Mouse (Mus musculus): ENCODE measurements around the gene Tmem232. TPM values are rescaled to one million over a fixed set of nuclear protein-coding genes. Genes with fewer than 3 reads are reported as not detected.

The Tmem232 gene
- not detected in 2 replicates for polyA plus RNA-seq (2016; fragmentation: Nextera tagmentation; extraction: Ambion mirVana)

GRCm38 (mm10) chr17:65540441-65541272, at the start of gene Tmem232:
Gene Tmem232 (minus strand): TSS chr17:65540782.
- H3K9me3 ChIP-seq: no peaks in the 10 kb centered on the region
- H3K4me3 ChIP-seq: peak within 1 kb of the TSS; percentile 53
- 17% methylated on average over 26 of the region's 26 CpGs for WGBS
- H3K36me3 ChIP-seq (replicated peaks): no peaks in the 10 kb centered on the region
- H3K27ac ChIP-seq (replicated peaks): no peak within 1 kb of the TSS
- peaks cover 11% of the 10 kb centered on the region; the same call in 1 of the 2 replicates for H3K27me3 ChIP-seq (replicated peaks; ENCODE audit: low read depth, poor library complexity, severe bottlenecking)
- H3K4me1 ChIP-seq: 0 out of 2 replicates have a peak, but pooled peaks cover 5% of the 10 kb centered on the region
- peak; percentile 52 for DNase-seq (ENCODE audit: low spot score)

- 95% methylated on average over 3 of the region's 3 CpGs for WGBS
- H3K9me3 ChIP-seq: no peaks in the 10 kb centered on the region
- no peak overlapping the region for H3K4me3 ChIP-seq
- H3K4me1 ChIP-seq: no peaks in the 10 kb centered on the region
- H3K27ac ChIP-seq (replicated peaks): no peak overlapping the region
- no peak for DNase-seq (ENCODE audit: low spot score)
- no peaks in the 10 kb centered on the region for H3K27me3 ChIP-seq (replicated peaks; ENCODE audit: low read depth, poor library complexity, severe bottlenecking)
- peaks cover 49% of the 10 kb centered on the region for H3K36me3 ChIP-seq (replicated peaks)
Measured at GRCm38 (mm10) chr17:65586892-65587291, 46.3 kb upstream of the Tmem232 start.

GRCm38 (mm10) chr17:65581440-65581839, 40.9 kb upstream of the Tmem232 start:
- H3K27ac ChIP-seq (replicated peaks): no peak overlapping the region
- peaks cover 49% of the 10 kb centered on the region for H3K36me3 ChIP-seq (replicated peaks)
- WGBS: 94% methylated on average over 5 of the region's 5 CpGs
- no peaks in the 10 kb centered on the region for H3K4me1 ChIP-seq
- no peaks in the 10 kb centered on the region for H3K27me3 ChIP-seq (replicated peaks; ENCODE audit: low read depth, poor library complexity, severe bottlenecking)
- H3K9me3 ChIP-seq: no peaks in the 10 kb centered on the region
- DNase-seq (ENCODE audit: low spot score): no peak
- no peak overlapping the region for H3K4me3 ChIP-seq

- H3K9me3 ChIP-seq: no peaks in the 10 kb centered on the region
- no peak for DNase-seq (ENCODE audit: low spot score)
- peaks cover 48% of the 10 kb centered on the region for H3K36me3 ChIP-seq (replicated peaks)
- no peak overlapping the region for H3K27ac ChIP-seq (replicated peaks)
- no peaks in the 10 kb centered on the region for H3K27me3 ChIP-seq (replicated peaks; ENCODE audit: low read depth, poor library complexity, severe bottlenecking)
- H3K4me1 ChIP-seq: no peaks in the 10 kb centered on the region
- 93% methylated on average over 7 of the region's 7 CpGs for WGBS
- no peak overlapping the region for H3K4me3 ChIP-seq
Measured at GRCm38 (mm10) chr17:65579766-65580165, 39.2 kb upstream of the Tmem232 start.

- Histone ChIP-seq H3K27me3 (replicated peaks; ENCODE audit: low read depth, poor library complexity, severe bottlenecking) (no peaks in the 10 kb centered on the region), H3K36me3 (replicated peaks) (peaks cover 28% of the 10 kb centered on the region), H3K4me1 (no peaks in the 10 kb centered on the region), H3K27ac (replicated peaks) (no peak overlapping the region), H3K9me3 (no peaks in the 10 kb centered on the region), H3K4me3 (no peak overlapping the region)
- no peak for DNase-seq (ENCODE audit: low spot score)
- WGBS: 82% methylated on average over 1 of the region's 1 CpGs
Measured at GRCm38 (mm10) chr17:65575339-65575738, 34.8 kb upstream of the Tmem232 start.

GRCm38 (mm10) chr17:65574850-65575249, 34.3 kb upstream of the Tmem232 start:
- H3K4me3 ChIP-seq: no peak overlapping the region
- H3K36me3 ChIP-seq (replicated peaks): peaks cover 23% of the 10 kb centered on the region
- no peaks in the 10 kb centered on the region for H3K4me1 ChIP-seq
- 87% methylated on average over 8 of the region's 8 CpGs for WGBS
- no peaks in the 10 kb centered on the region for H3K9me3 ChIP-seq
- H3K27ac ChIP-seq (replicated peaks): no peak overlapping the region
- no peak for DNase-seq (ENCODE audit: low spot score)
- no peaks in the 10 kb centered on the region for H3K27me3 ChIP-seq (replicated peaks; ENCODE audit: low read depth, poor library complexity, severe bottlenecking)

GRCm38 (mm10) chr17:65571866-65572265, 31.3 kb upstream of the Tmem232 start:
- H3K4me1 ChIP-seq: no peaks in the 10 kb centered on the region
- no peak for DNase-seq (ENCODE audit: low spot score)
- H3K4me3 ChIP-seq: no peak overlapping the region
- no peaks in the 10 kb centered on the region for H3K27me3 ChIP-seq (replicated peaks; ENCODE audit: low read depth, poor library complexity, severe bottlenecking)
- WGBS: 88% methylated on average over 9 of the region's 9 CpGs
- no peak overlapping the region for H3K27ac ChIP-seq (replicated peaks)
- H3K36me3 ChIP-seq (replicated peaks): 0 out of 2 replicates have a peak, but pooled peaks cover 4% of the 10 kb centered on the region
- no peaks in the 10 kb centered on the region for H3K9me3 ChIP-seq

GRCm38 (mm10) chr17:65571466-65571865, 30.9 kb upstream of the Tmem232 start:
- no peaks in the 10 kb centered on the region for H3K27me3 ChIP-seq (replicated peaks; ENCODE audit: low read depth, poor library complexity, severe bottlenecking)
- no peak overlapping the region for H3K4me3 ChIP-seq
- H3K4me1 ChIP-seq: no peaks in the 10 kb centered on the region
- H3K9me3 ChIP-seq: no peaks in the 10 kb centered on the region
- no peak for DNase-seq (ENCODE audit: low spot score)
- 90% methylated on average over 8 of the region's 8 CpGs for WGBS
- H3K27ac ChIP-seq (replicated peaks): no peak overlapping the region
- 0 out of 2 replicates have a peak, but pooled peaks cover 4% of the 10 kb centered on the region for H3K36me3 ChIP-seq (replicated peaks)

- 69% methylated on average over 5 of the region's 5 CpGs for WGBS
- Histone ChIP-seq H3K4me3 (no peak overlapping the region), H3K4me1 (no peaks in the 10 kb centered on the region), H3K27me3 (replicated peaks; ENCODE audit: low read depth, poor library complexity, severe bottlenecking) (no peaks in the 10 kb centered on the region), H3K9me3 (no peaks in the 10 kb centered on the region), H3K36me3 (replicated peaks) (no peaks in the 10 kb centered on the region), H3K27ac (replicated peaks) (no peak overlapping the region)
- DNase-seq (ENCODE audit: low spot score): no peak
Measured at GRCm38 (mm10) chr17:65564189-65564588, 23.6 kb upstream of the Tmem232 start.

- no peak for DNase-seq (ENCODE audit: low spot score)
- Histone ChIP-seq H3K36me3 (replicated peaks) (no peaks in the 10 kb centered on the region), H3K27ac (replicated peaks) (no peak overlapping the region), H3K4me1 (no peaks in the 10 kb centered on the region), H3K27me3 (replicated peaks; ENCODE audit: low read depth, poor library complexity, severe bottlenecking) (no peaks in the 10 kb centered on the region), H3K9me3 (no peaks in the 10 kb centered on the region), H3K4me3 (no peak overlapping the region)
- 67% methylated on average over 6 of the region's 6 CpGs for whole genome bisulfite sequencing
Measured at GRCm38 (mm10) chr17:65563345-65563744, 22.8 kb upstream of the Tmem232 start.

GRCm38 (mm10) chr17:65562761-65563160, 22.2 kb upstream of the Tmem232 start:
- H3K4me1 ChIP-seq: no peaks in the 10 kb centered on the region
- H3K27ac ChIP-seq (replicated peaks): no peak overlapping the region
- WGBS: 6% methylated on average over 5 of the region's 5 CpGs
- no peaks in the 10 kb centered on the region for H3K9me3 ChIP-seq
- no peaks in the 10 kb centered on the region for H3K27me3 ChIP-seq (replicated peaks; ENCODE audit: low read depth, poor library complexity, severe bottlenecking)
- H3K36me3 ChIP-seq (replicated peaks): no peaks in the 10 kb centered on the region
- H3K4me3 ChIP-seq: no peak overlapping the region
- peak; percentile 53 for DNase-seq (ENCODE audit: low spot score)

GRCm38 (mm10) chr17:65561361-65562015, 20.9 kb upstream of the Tmem232 start:
- Histone ChIP-seq H3K27me3 (replicated peaks; ENCODE audit: low read depth, poor library complexity, severe bottlenecking) (no peaks in the 10 kb centered on the region), H3K27ac (replicated peaks) (no peak overlapping the region), H3K4me3 (no peak overlapping the region), H3K36me3 (replicated peaks) (no peaks in the 10 kb centered on the region), H3K9me3 (no peaks in the 10 kb centered on the region), H3K4me1 (no peaks in the 10 kb centered on the region)
- DNase-seq (ENCODE audit: low spot score): no peak
- 90% methylated on average over 6 of the region's 6 CpGs for WGBS

- 45% methylated on average over 5 of the region's 5 CpGs for WGBS
- H3K4me1 ChIP-seq: no peaks in the 10 kb centered on the region
- H3K9me3 ChIP-seq: no peaks in the 10 kb centered on the region
- no peak for DNase-seq (ENCODE audit: low spot score)
- no peak overlapping the region for H3K4me3 ChIP-seq
- no peaks in the 10 kb centered on the region for H3K27me3 ChIP-seq (replicated peaks; ENCODE audit: low read depth, poor library complexity, severe bottlenecking)
- H3K27ac ChIP-seq (replicated peaks): no peak overlapping the region
- no peaks in the 10 kb centered on the region for H3K36me3 ChIP-seq (replicated peaks)
Measured at GRCm38 (mm10) chr17:65559273-65559672, 18.7 kb upstream of the Tmem232 start.

Measured in embryonic facial prominence, embryonic 10.5 days (tissue).